Mouse (Mus musculus): ENCODE measurements at regions not wholly inside any gene's neighbourhood (a gene's known extent, or its start where the extent isn't known, plus 50 kb on each side); places are given as distances from the start of the nearest gene placed in this dataset.

GRCm38 (mm10) chr14:114955572-114955971 lies 136.4 kb upstream of the Gpc5 start:
- TF ChIP-seq POLR2A (IDR thresholded peaks at IDR 0.05; ENCODE audit: insufficient read depth, low read length) (no peak), EP300 (IDR thresholded peaks at IDR 0.05; ENCODE audit: insufficient read depth, low read depth, low read length) (no peak)
